21 mouse cellular contexts compared by ENCODE assay signal in genomic region chr5:100162857-100163256, GRCm38 (mm10). TPM values are rescaled to one million over a fixed set of nuclear protein-coding genes. Genes with fewer than 3 reads are reported as not detected.
DNase-seq lines count a peak whose midpoint lies in the region; ATAC-seq and TF ChIP-seq lines count a peak whose summit lies in the region.
"Had no signal": no experiment of that assay in that cellular context is flagged by ENCODE, and none has a peak within 500 bp of the region (broad histone marks: within the 10 kb centered on the region; RNA-seq: fewer than 3 reads in every experiment).

No protein-coding gene starts in this region.

- peak; percentile 39 for ATAC-seq in lung, embryonic 14.5 days (ENCODE audit: insufficient read depth)
- peak; percentile 36 for ATAC-seq in lung, postnatal 0 days
- ATAC-seq in forebrain, embryonic 12.5 days (ENCODE audit: low FRiP score) = no peak
- ATAC-seq: CD4-positive, CD25-positive, alpha-beta regulatory T cell, adult 4 months; forebrain, embryonic 15.5 days had no signal

- peak overlapping the region; percentile 84 for H3K27ac ChIP-seq in lung, embryonic 14.5 days (ENCODE audit: low read depth)
- H3K27ac ChIP-seq in lung, postnatal 0 days (ENCODE audit: low read length) = no peak overlapping the region; the same call in 1 of the 2 replicates
- H3K27ac ChIP-seq in forebrain, embryonic 12.5 days = no peak overlapping the region
- H3K27ac ChIP-seq: embryonic facial prominence, embryonic 12.5 days; embryonic facial prominence, embryonic 15.5 days; forebrain, embryonic 15.5 days; heart, adult 2 months; heart, embryonic 10.5 days; hindbrain, embryonic 12.5 days; hindbrain, embryonic 15.5 days had no signal

- H3K4me1 ChIP-seq in lung, embryonic 14.5 days (ENCODE audit: insufficient read depth) = 0 out of 2 replicates have a peak, but pooled peaks cover 4% of the 10 kb centered on the region
- no peaks in the 10 kb centered on the region for H3K4me1 ChIP-seq in lung, postnatal 0 days (ENCODE audit: insufficient read depth, low read depth, low read length)
- peaks cover 14% of the 10 kb centered on the region for H3K4me1 ChIP-seq in forebrain, embryonic 12.5 days

- TF ChIP-seq CTCF in lung, embryonic 14.5 days (IDR thresholded peaks at IDR 0.05; ENCODE audit: low read depth) = no peak
- TF ChIP-seq CTCF in lung, postnatal 0 days (IDR thresholded peaks at IDR 0.05) = no peak

- peak overlapping the region; percentile 41 for H3K4me2 ChIP-seq in lung, embryonic 14.5 days
- H3K4me2 ChIP-seq in lung, postnatal 0 days (replicated peaks; ENCODE audit: low read depth, low read length) = no peak overlapping the region
- no peak overlapping the region for H3K4me2 ChIP-seq in forebrain, embryonic 12.5 days
- H3K4me2 ChIP-seq: embryonic facial prominence, embryonic 12.5 days; embryonic facial prominence, embryonic 15.5 days; forebrain, embryonic 15.5 days; hindbrain, embryonic 12.5 days; hindbrain, embryonic 15.5 days had no signal

- no peak overlapping the region for H3K4me3 ChIP-seq in lung, embryonic 14.5 days (ENCODE audit: low read depth, low read length)
- no peak overlapping the region for H3K4me3 ChIP-seq in lung, postnatal 0 days (ENCODE audit: low read depth, low read length)
- no peak overlapping the region for H3K4me3 ChIP-seq in forebrain, embryonic 12.5 days (replicated peaks)
- H3K4me3 ChIP-seq: embryonic facial prominence, embryonic 12.5 days; embryonic facial prominence, embryonic 15.5 days; forebrain, embryonic 15.5 days; heart, adult 2 months; heart, embryonic 10.5 days; hindbrain, embryonic 12.5 days; hindbrain, embryonic 15.5 days had no signal

- H3K27me3 ChIP-seq in lung, embryonic 14.5 days (ENCODE audit: insufficient read depth, low read length) = peaks cover 11% of the 10 kb centered on the region
- H3K27me3 ChIP-seq in lung, postnatal 0 days (replicated peaks; ENCODE audit: insufficient read depth, low read length) = 0 out of 2 replicates have a peak, but pooled peaks cover 6% of the 10 kb centered on the region
- H3K27me3 ChIP-seq in forebrain, embryonic 12.5 days = peaks cover 31% of the 10 kb centered on the region
- H3K27me3 ChIP-seq: forebrain, embryonic 15.5 days; hindbrain, embryonic 15.5 days had no signal

- TF ChIP-seq EP300 in lung, postnatal 0 days (IDR thresholded peaks at IDR 0.05) = no peak

- H3K36me3 ChIP-seq in lung, embryonic 14.5 days (ENCODE audit: insufficient read depth) = no peaks in the 10 kb centered on the region
- no peaks in the 10 kb centered on the region for H3K36me3 ChIP-seq in lung, postnatal 0 days (ENCODE audit: insufficient read depth, low read length)
- no peaks in the 10 kb centered on the region for H3K36me3 ChIP-seq in forebrain, embryonic 12.5 days (replicated peaks)
- H3K36me3 ChIP-seq: embryonic facial prominence, embryonic 12.5 days; embryonic facial prominence, embryonic 15.5 days; forebrain, embryonic 15.5 days; heart, embryonic 10.5 days; hindbrain, embryonic 12.5 days; hindbrain, embryonic 15.5 days had no signal

- WGBS in lung, embryonic 14.5 days = 51% methylated on average over 3 of the region's 3 CpGs
- WGBS in lung, postnatal 0 days = 51% methylated on average over 3 of the region's 3 CpGs
- WGBS in forebrain, embryonic 12.5 days = 90% methylated on average over 3 of the region's 3 CpGs

- no peak overlapping the region for H3K9ac ChIP-seq in lung, embryonic 14.5 days
- H3K9ac ChIP-seq in lung, postnatal 0 days (replicated peaks; ENCODE audit: low read depth) = no peak overlapping the region
- H3K9ac ChIP-seq in forebrain, embryonic 12.5 days = no peak overlapping the region
- H3K9ac ChIP-seq: embryonic facial prominence, embryonic 12.5 days; embryonic facial prominence, embryonic 15.5 days; forebrain, embryonic 15.5 days; hindbrain, embryonic 12.5 days; hindbrain, embryonic 15.5 days had no signal

- no peaks in the 10 kb centered on the region for H3K9me3 ChIP-seq in lung, embryonic 14.5 days (ENCODE audit: low read depth, low read length)
- H3K9me3 ChIP-seq in lung, postnatal 0 days (ENCODE audit: low read length) = no peaks in the 10 kb centered on the region
- H3K9me3 ChIP-seq in forebrain, embryonic 12.5 days = no peaks in the 10 kb centered on the region
- H3K9me3 ChIP-seq: embryonic facial prominence, embryonic 12.5 days; embryonic facial prominence, embryonic 15.5 days; forebrain, embryonic 15.5 days; heart, embryonic 10.5 days; hindbrain, embryonic 12.5 days; hindbrain, embryonic 15.5 days had no signal

- peak; percentile 83 for DNase-seq in lung, embryonic 14.5 days
- DNase-seq in lung, adult 18-20 months = no peak
- DNase-seq in lung, postnatal 0 days (ENCODE audit: low spot score) = peak; percentile 53
- DNase-seq in lung, postnatal 4 days = no peak
- DNase-seq in testis, postnatal 10 days (ENCODE audit: low spot score) = peak; percentile 12
- no peak for DNase-seq in testis, postnatal 14 days (ENCODE audit: low spot score)
- DNase-seq: cerebellum, adult 11 months; cerebellum, adult 2 months; cerebellum, adult 9-11 months; cerebellum, postnatal 25 days; gastrocnemius, postnatal 25 days; heart, adult 2 months had no signal

RNA-seq across cellular contexts. Expression of gene Tmem150c, which starts 3.2 kb away (rescaled TPM):
- 3.3 and 5.0 TPM in 2 replicates for polyA plus RNA-seq in lung, embryonic 14.5 days (2014; fragmentation: Nextera tagmentation; extraction: Ambion mirVana)
- 5.4 and 7.6 TPM in 2 replicates for polyA plus RNA-seq in lung, postnatal 0 days (2015; fragmentation: Nextera tagmentation; extraction: Ambion mirVana)
- polyA plus RNA-seq in forebrain, embryonic 12.5 days (2016; fragmentation: Nextera tagmentation; extraction: Ambion mirVana) = 5.8 and 6.3 TPM in 2 replicates
- polyA plus RNA-seq: C2C12; CD4-positive, CD25-positive, alpha-beta regulatory T cell, adult 4 months had no signal

Comparison
In these comparisons a context has a peak if more than half of its experiments do, and no peak if none do; other contexts are left out.
1. DNase-seq: peak in lung, embryonic 14.5 days (single experiment), lung, postnatal 0 days (single experiment) and testis, postnatal 10 days (single experiment); none in lung, adult 18-20 months (0 of 2), lung, postnatal 4 days (0 of 2) and testis, postnatal 14 days (single experiment).